Mouse (Mus musculus) heart, postnatal 36 days (tissue): ENCODE measurements around the gene Cdh8. TPM values are rescaled to one million over a fixed set of nuclear protein-coding genes. Genes with fewer than 3 reads are reported as not detected.
"Not testable (repeated sequence)": the region's sequence is repeated elsewhere in the genome, so short reads cannot be mapped to it uniquely, and the experiment has no call there.

Experiments
- DNase-seq, 2 experiments: peaks; one replicate each; pipeline ENCODE4 v3.0.0; 2021 to 2022
- intact Hi-C: fragments of 180-260 bp; cut with DNase I; formaldehyde crosslinking; loops from one replicate; pipeline ENCODE4 v1.15.1; 2025
- total RNA-seq, 2 experiments: library from RNA; stranded (reverse); gene quantifications; 2 replicates each; pipeline ENCODE4 v1.2.3; 2021

Cdh8 gene
- total RNA-seq, 2 experiments from 2014 or later: 0.24 to 0.50 TPM

GRCm38 (mm10) chr8:99290201-99290600, 126.1 kb downstream of the Cdh8 start:
- DNase-seq: no peak
- intact Hi-C loops: no loop called here

- no peak for DNase-seq
- intact Hi-C loops: no loop called here
Measured at GRCm38 (mm10) chr8:99285103-99285502, 131.2 kb downstream of the Cdh8 start.

- DNase-seq: no peak
- intact Hi-C loops: no loop called here
Measured at GRCm38 (mm10) chr8:99280375-99280774, 135.9 kb downstream of the Cdh8 start.

- DNase-seq: no peak
- intact Hi-C loops: no loop called here
Measured at GRCm38 (mm10) chr8:99267133-99267532, 149.1 kb downstream of the Cdh8 start.

- intact Hi-C loops: no loop called here
- DNase-seq: no peak
Measured at GRCm38 (mm10) chr8:99234372-99234771, 181.9 kb downstream of the Cdh8 start.

- intact Hi-C loops: no loop called here
Measured at GRCm38 (mm10) chr8:99223697-99224096, 192.6 kb downstream of the Cdh8 start.

GRCm38 (mm10) chr8:99205194-99205593, 211.1 kb downstream of the Cdh8 start:
- intact Hi-C loops: no loop called here
- no peak for DNase-seq

More at GRCm38 (mm10) chr8:99223697-99224096, 192.6 kb downstream of the Cdh8 start:
- no peak for DNase-seq

- intact Hi-C loops: no loop called here
- no peak for DNase-seq
Measured at GRCm38 (mm10) chr8:99190643-99191042, 225.6 kb downstream of the Cdh8 start.

GRCm38 (mm10) chr8:99186879-99187278, 229.4 kb downstream of the Cdh8 start:
- no peak for DNase-seq

GRCm38 (mm10) chr8:99184186-99184585, 232.1 kb downstream of the Cdh8 start:
- intact Hi-C loops: no loop called here
- DNase-seq: no peak

More at GRCm38 (mm10) chr8:99186879-99187278, 229.4 kb downstream of the Cdh8 start:
- intact Hi-C loops: no loop called here

GRCm38 (mm10) chr8:99166966-99167365, 249.3 kb downstream of the Cdh8 start:
- intact Hi-C loops: no loop called here
- DNase-seq: no peak

GRCm38 (mm10) chr8:99161633-99162032, 254.6 kb downstream of the Cdh8 start:
- DNase-seq: no peak
- intact Hi-C loops: no loop called here

- no peak for DNase-seq
- intact Hi-C loops: no loop called here
Measured at GRCm38 (mm10) chr8:99145436-99145835, 270.8 kb downstream of the Cdh8 start.

- DNase-seq, intact Hi-C loops: not testable (repeated sequence)
Measured at GRCm38 (mm10) chr8:99144761-99145160, 271.5 kb downstream of the Cdh8 start.

- intact Hi-C loops: no loop called here
- no peak for DNase-seq
Measured at GRCm38 (mm10) chr8:99098453-99098852, 317.8 kb downstream of the Cdh8 start.

GRCm38 (mm10) chr8:99051344-99051743, 364.9 kb downstream of the Cdh8 start:
- no peak for DNase-seq
- intact Hi-C loops: no loop called here

- intact Hi-C loops: no loop called here
Measured at GRCm38 (mm10) chr8:99048664-99049363, 367.5 kb downstream of the Cdh8 start.

GRCm38 (mm10) chr8:99040423-99040822, 375.8 kb downstream of the Cdh8 start:
- DNase-seq: no peak

More at GRCm38 (mm10) chr8:99048664-99049363, 367.5 kb downstream of the Cdh8 start:
- DNase-seq: no peak

GRCm38 (mm10) chr8:99031060-99031459, 385.2 kb downstream of the Cdh8 start:
- intact Hi-C loops: no loop called here
- no peak for DNase-seq

More at GRCm38 (mm10) chr8:99040423-99040822, 375.8 kb downstream of the Cdh8 start:
- intact Hi-C loops: no loop called here
